Mouse (Mus musculus) thymus, postnatal 0 days (tissue): Measurements from ENCODE around the gene Lrrtm1. TPM values are rescaled to one million over a fixed set of nuclear protein-coding genes. Genes with fewer than 3 reads are reported as not detected.

Experiments
- DNase-seq: peaks from one replicate; pipeline ENCODE4 v3.0.0-alpha.2; 2015; ENCODE audit warnings: low spot score
- polyA plus RNA-seq: library from polyadenylated mRNA; unstranded; fragments of >200 nt; fragmentation: Nextera tagmentation; extraction: Ambion mirVana; gene quantifications from 2 replicates; pipeline ENCODE4 v1.2.1, GENCODE M21; 2015

Lrrtm1 gene
- 0.10 and 0.14 TPM in 2 replicates for polyA plus RNA-seq

DNA sequence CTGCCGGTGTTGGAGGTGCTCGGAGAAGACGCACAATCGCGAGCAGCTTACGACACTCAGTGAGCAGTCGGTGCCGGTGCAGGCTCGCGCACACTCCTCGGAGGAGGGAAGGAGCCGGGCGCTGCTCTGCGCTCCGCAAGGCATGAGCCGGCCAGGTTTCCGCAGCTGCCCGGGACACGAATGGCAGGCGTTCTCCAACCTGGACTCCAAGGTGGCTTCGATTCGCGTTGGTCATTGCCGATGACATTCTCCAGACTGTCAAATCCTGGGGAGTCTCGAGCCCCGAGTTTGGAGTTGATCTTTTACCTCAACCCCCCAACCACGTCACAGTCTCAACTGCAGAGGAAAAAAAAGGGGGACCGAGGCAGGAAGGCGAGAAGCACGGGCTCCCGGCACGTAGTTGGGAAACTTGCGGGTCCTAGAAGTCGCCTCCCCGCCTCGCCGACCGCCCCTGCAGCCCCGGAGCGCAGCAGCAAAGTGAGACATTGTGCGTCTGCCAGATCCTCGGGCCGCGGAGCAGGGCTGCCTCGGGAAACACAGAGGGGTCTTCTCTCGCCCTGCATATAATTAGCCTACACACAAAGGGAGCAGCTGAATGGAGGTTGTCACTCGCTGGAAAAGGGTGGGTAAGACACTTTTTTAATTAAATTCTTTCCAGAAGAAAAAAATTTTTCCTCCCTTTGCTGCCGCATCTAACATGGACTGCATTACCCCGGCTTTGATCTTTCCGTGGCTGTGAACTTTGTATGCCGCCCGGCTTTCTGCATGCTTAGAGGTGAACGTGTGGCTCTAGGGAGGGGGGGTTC, at the start of gene Lrrtm1:
Lrrtm1 (plus strand) TSS at position 89 of the 806 bp plus-strand sequence.
- DNase-seq, result no peak

GRCm38 (mm10) chr6:77196650-77197049, 45.8 kb upstream of the Lrrtm1 start:
- DNase-seq, result no peak

GRCm38 (mm10) chr6:77199375-77199774, 43.1 kb upstream of the Lrrtm1 start:
- no peak for DNase-seq

- DNase-seq, result no peak
These were observed 33.3 kb upstream of the Lrrtm1 start for GRCm38 (mm10) chr6:77209183-77209582.

GRCm38 (mm10) chr6:77209929-77210328, 32.6 kb upstream of the Lrrtm1 start:
- no peak for DNase-seq

- no peak for DNase-seq
These were observed 28.6 kb upstream of the Lrrtm1 start for GRCm38 (mm10) chr6:77213757-77214409.

DNA sequence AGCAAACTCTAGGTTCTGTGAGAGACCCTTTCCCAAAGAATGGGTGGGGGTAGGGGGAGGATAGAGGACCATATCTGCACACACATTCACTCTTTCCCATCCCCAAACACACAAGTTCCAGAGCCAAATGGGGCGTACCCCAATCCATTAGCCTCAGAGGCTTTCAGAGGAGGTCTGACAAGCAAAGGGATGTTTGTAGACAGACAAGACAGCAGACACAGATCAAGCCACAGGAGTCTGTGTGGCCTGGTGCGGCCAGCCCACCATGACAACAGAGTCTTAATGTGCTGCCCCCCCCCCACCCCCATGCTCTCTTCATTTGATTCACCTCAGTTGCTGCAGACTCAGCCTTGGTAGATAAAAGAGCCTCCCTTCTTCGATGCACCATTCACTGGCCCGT, 27.2 kb upstream of the Lrrtm1 start:
- DNase-seq, result no peak

DNA sequence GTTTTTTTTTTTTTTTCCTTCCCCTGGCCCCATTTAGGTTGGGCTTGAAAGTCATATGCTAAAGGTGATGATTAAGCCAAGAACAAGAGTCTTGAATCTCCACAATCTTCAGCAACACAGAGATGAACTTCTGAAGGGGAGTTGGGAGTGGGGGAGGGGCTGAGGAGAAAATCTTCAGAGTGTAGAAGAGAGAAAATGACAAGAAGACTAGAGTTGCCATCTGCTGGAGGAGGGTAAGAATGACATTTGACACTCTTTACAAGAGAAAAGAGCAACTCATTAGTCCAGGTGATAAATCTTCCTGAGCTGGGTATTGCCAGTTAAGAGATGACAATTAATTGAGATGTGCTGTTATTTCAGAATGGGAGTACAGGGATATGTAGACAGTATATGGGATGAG, 23.6 kb upstream of the Lrrtm1 start:
- DNase-seq, result no peak

- no peak for DNase-seq
These were observed 21.7 kb upstream of the Lrrtm1 start for GRCm38 (mm10) chr6:77220776-77221175.

DNA sequence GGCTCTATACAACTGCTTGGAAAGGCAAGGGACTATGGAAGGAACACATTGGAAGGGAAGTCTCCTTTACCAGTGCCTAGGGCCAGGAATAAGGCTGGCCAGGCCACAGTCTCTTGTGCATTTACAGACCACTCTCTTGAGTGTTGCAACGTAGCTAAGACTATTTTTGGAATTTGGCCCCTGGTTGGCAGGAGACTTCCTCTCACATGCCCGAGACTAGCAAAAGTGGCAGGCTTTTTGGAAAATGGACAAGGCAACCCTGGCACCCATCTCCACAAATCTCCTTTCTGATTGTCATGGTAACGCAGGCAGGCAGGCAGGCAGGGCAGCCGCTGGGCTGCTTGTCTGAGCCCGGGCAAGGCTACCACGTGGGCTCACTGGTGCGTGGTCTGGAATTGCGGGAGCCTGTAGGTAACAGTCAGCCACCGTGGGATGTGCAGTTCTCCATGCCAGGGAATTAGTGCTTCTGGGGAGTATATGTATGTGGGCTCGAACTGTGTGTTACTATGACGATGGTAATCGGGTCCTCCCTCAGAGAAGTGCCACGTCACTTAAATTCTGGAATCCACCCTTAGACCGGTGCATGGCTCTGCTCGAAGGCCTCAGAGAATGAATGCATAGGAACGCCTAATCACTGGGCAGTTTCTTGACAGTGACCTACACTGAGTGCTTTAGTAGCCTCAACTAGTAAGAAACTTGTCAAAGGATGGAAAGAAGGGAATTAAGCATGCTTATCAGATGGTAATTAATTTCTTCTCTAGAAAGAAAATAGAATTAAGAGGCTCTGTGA, 19.4 kb upstream of the Lrrtm1 start:
- DNase-seq, result no peak

- DNase-seq, result no peak
These were observed 2.1 kb upstream of the Lrrtm1 start for GRCm38 (mm10) chr6:77240426-77240825.

GRCm38 (mm10) chr6:77243541-77244231, 1.2 kb downstream of the Lrrtm1 start:
- DNase-seq, result no peak

DNA sequence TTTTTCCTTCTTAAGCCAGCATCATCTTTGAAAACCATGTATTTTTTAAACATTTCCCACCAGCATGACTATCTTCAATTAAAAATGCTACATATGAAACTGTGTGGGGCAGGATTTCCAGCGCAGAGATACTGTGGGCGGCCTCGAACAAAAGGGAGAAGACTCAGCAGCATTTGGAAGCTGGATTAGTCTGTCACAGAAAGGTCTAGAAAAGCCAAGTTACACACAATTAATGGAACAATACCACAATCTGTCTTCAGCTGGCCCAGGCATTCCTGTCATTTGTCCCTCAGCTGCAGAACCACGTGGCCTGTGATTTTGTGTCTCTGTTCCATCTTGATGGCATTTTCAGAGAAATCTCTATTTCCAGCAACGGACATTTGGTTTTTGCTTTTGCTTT, 11.0 kb downstream of the Lrrtm1 start:
- DNase-seq, result no peak

DNA sequence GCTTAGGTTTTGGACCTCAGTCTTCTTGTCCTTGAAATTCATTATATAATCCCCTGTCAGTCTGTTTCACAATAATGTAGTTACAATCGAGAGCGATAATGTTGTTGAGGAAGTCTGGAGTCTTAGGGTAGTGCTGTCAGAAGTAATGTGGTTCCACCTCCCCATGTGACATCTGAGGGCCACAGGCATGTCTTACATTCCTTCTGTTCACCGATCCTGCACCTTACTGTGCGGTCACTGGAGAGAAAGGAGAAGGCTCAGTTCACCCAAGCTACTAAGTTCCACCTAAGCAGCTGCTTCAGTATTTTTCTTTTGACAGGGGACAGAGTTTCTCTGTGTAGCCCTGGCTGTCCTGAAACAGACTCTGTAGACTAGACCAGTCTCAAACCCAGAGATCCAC, 13.9 kb downstream of the Lrrtm1 start:
- DNase-seq, result no peak

DNA sequence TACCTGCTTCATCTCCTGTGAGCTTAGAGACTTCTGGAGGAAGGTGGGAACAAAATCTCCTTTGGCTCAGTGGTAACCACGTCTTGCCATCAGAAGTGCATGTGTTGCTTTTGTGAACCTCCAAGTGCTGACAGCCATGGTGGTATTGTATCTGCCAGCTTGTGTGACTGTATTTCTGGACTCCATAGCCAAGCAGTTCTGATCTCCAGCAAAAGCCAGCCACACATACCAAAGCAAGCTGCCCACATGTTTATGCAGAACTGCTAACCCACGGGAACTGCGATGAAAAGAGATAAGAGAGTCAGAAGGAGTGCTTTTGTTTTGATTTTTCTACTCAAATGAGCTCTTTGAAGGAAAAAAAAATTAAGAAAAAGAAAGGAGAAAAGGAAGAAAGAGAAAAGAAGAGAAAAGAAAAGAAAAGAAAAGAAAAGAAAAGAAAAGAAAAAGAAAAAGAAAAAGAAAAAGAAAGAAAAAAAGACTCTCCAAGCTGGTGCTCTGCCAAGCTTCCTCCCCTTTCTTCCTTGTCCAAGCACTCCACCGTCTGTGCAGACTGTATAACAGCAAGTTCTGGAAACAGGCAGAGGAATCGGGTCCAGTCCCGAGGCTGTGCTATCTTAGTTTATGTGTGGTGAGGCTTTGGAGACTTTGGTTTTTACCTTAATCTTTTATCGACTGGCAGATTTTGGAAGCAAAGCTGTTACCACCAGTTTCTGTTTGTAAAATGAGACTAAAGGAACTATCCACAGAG, 15.0 kb downstream of the Lrrtm1 start:
- DNase-seq, result no peak

DNA sequence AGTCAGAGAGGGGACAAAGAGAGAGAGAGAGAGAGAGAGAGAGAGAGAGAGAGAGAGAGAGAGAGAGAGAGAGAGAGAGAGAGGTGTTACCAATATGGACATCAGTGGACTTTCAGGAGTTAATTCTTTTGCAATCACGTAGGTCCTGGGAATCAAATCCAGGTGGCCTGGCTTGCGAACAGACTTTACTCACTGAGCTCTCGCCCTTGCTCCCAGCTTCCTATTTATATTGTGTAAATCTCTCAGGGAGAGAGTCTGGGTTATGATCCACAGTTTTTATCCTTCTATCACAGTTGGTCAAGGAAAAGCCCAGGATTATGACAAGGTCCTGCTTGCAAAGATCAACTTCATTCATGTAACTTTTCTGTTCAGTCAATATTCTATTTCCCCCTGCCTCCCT, 22.7 kb downstream of the Lrrtm1 start:
- no peak for DNase-seq

DNA sequence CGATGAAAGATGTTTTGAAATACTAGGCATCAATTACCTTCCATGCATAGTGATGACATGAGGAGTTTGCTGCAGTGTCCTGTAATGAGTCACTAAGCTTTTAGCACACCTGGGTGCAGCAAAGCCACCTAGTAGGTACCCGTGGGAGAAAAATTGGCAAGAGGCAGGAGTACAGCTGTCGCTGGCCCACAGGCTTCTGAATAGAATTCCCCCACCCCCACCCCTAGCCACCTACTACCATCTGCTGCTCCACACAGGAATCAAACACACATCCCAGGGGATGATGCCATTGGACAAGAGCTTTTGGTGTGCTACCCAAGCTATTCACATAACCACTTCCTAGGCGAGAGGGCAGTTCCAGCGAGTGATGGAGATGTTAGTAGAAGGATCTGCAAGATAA, 36.3 kb downstream of the Lrrtm1 start:
- no peak for DNase-seq

- DNase-seq, result no peak
These were observed 43.8 kb downstream of the Lrrtm1 start for GRCm38 (mm10) chr6:77286317-77286716.

- no peak for DNase-seq
These were observed 45.9 kb downstream of the Lrrtm1 start for GRCm38 (mm10) chr6:77288402-77288801.

- DNase-seq, result no peak
These were observed 48.9 kb downstream of the Lrrtm1 start for GRCm38 (mm10) chr6:77291415-77291814.

DNA sequence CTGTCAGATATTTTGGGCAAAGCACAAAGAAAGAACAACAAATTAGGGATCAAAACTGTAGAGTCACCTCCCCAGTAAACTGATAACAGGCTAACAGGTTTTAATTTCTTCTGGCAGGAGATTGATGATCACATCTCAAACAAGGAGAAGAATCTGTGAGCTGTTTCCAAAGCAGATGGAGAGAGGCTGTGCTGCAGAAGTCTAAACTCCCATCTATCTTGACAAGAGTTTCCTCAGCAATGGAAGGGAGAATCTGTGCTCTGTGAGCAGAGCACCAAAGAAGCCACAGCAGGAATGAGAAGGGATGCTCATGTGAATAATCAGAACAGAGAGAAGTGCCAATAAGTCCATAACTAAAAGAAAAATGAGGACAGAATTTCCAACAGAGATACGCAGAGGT, 58.8 kb downstream of the Lrrtm1 start:
- DNase-seq, result no peak
